Mouse (Mus musculus) E14TG2a.4 (cell line): ENCODE results near the gene Pkd1.

ENCODE experiments used
- CTCF ChIP-seq: conservative IDR thresholded peaks from 2 replicates; pipeline ENCODE4 v1.5.1; 2014; ENCODE audit warnings: low read length
- NANOG ChIP-seq: IDR thresholded peaks from 2 replicates; pipeline ENCODE4 v1.6.1; 2014; ENCODE audit warnings: borderline replicate concordance, low read length, mixed read lengths

DNA sequence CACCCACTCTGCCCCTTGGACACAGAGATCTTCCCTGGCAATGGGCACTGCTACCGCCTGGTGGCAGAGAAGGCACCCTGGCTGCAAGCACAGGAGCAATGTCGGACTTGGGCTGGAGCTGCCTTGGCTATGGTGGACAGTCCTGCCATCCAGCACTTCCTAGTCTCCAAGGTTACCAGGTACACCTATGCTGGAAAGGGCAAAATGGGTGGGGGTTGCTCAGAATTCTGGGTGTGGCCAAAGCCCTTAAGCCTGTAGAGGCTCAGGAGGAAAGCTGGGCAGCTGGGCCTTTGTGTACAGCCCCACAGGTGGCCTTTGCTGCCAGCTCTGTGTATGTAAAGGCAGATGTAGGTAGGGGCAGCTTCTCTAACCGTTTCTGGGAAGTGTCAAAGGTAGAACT is 16.2 kb downstream of the Pkd1 start:
- TF ChIP-seq CTCF = no peak
- TF ChIP-seq NANOG = no peak
